Mouse (Mus musculus): ENCODE measurements at regions not wholly inside any gene's neighbourhood (a gene's known extent, or its start where the extent isn't known, plus 50 kb on each side); places are given as distances from the start of the nearest gene placed in this dataset.

GRCm38 (mm10) chr6:31165011-31165410 is 206.1 kb upstream of the Klf14 start:
- TF ChIP-seq CTCF (IDR thresholded peaks at IDR 0.05; ENCODE audit: control insufficient read depth, insufficient read depth, insufficient read length) (no peak), CEBPB (IDR thresholded peaks at IDR 0.05; ENCODE audit: low read depth) (no peak), MAX (IDR thresholded peaks at IDR 0.05) (no peak), FOSL1 (IDR thresholded peaks at IDR 0.05; ENCODE audit: insufficient read depth, low read length, poor library complexity, severe bottlenecking) (no peak), USF1 (IDR thresholded peaks at IDR 0.05; ENCODE audit: low read depth) (no peak), MYOD1 (IDR thresholded peaks at IDR 0.05; ENCODE audit: control insufficient read depth, insufficient read length, low read depth) (no peak), MYOG (IDR thresholded peaks at IDR 0.05; ENCODE audit: control insufficient read depth, extremely low read depth, insufficient read length) (no peak)

All from C2C12 (cell line).